Mouse (Mus musculus): Measurements from ENCODE around the gene Defa26. TPM values are rescaled to one million over a fixed set of nuclear protein-coding genes. Genes with fewer than 3 reads are reported as not detected.
"Not testable (repeated sequence)": the region's sequence is repeated elsewhere in the genome, so short reads cannot be mapped to it uniquely, and the experiment has no call there.

The Defa26 gene
- total RNA-seq (2021), result not detected
- long read RNA-seq, experiment 1, result 0 reads
- long read RNA-seq, experiment 2, result 0 reads

DNA sequence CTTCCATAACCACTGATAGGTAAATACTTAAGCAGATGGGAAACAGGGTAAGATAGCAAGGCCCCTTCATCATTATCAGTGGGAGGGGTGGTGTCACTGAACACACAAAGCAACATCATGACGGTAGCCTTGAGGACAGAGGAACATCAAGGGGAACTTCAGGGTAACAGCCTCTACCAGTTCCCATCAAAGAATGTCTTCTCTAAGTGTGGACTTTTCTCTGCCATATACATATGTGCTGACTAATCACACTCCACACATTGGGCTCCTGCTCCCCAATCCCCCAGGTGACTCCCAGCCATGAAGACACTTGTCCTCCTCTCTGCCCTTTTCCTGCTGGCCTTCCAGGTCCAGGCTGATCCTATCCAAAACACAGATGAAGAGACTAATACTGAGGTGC is at the start of gene Defa26:
Defa26 (plus strand) TSS at position 301 of the 400 bp plus-strand sequence.
- DNase-seq, result not testable (repeated sequence)

DNA sequence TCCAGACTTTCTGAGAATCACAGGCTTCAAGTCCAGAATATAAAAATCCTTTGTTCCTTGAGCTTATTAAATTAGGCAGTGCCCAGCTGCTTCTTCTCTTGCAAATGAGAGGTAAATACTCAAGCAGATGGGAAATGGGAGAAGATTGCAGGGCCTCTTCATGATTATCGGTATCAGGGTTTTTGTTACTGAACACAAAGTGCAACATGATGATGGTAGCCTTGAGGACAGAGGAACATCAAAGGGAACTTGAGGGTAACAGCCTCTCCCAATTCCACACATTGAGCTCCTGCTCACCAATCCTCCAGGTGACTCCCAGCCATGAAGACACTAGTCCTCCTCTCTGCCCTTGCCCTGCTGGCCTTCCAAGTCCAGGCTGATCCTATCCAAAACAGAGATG is 35.3 kb upstream of the Defa26 start, which contains the start of gene Defa28:
Defa28 (plus strand) TSS at position 301 of the 400 bp plus-strand sequence.
- DNase-seq, result not testable (repeated sequence)

- not testable (repeated sequence) for DNase-seq
Measured at GRCm38 (mm10) chr8:21594408-21594807, 23.6 kb upstream of the Defa26 start, which contains the start of gene Gm7861. TSS of gene Gm7861 (minus strand) at chr8:21594508.

DNA sequence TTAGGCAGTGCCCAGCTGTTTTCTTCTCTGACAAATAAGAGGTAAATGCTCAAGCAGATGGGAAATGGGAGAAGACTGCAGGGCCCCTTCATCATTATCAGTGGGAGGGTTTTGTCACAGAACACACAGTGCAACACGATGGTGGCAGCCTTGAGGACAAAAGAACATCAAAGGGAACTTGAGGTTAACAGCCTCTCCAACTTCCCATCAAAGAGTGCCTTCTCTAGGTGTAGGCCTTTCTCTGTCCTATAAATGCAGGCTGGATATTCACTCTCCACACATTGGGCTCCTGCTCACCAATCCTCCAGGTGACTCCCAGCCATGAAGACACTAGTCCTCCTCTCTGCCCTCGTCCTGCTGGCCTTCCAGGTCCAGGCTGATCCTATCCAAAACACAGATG is 37.5 kb downstream of the Defa26 start, which contains the start of gene Defa17:
Defa17 (plus strand) TSS at position 301 of the 400 bp plus-strand sequence.
- not testable (repeated sequence) for DNase-seq

GRCm38 (mm10) chr8:21665497-21665896 is 47.5 kb downstream of the Defa26 start, which contains the start of gene Defa34:
TSS of gene Defa34 (plus strand) at chr8:21665797.
- DNase-seq, result not testable (repeated sequence)

Other genes with a start within 250 kb of the Defa26 start
- gene Defa2, start 239.7 kb upstream of the Defa26 start, total RNA-seq (2021), result not detected
- gene Defa33, start 226.4 kb upstream of the Defa26 start, total RNA-seq (2021), result not detected
- gene Defa36, start 190.8 kb upstream of the Defa26 start, total RNA-seq (2021), result not detected
- gene Gm7849, start 161.6 kb upstream of the Defa26 start, total RNA-seq (2021), result not detected
- not detected for gene Defa20, start 108.9 kb upstream of the Defa26 start, total RNA-seq (2021)
- not detected for gene Defa32, start 89.2 kb upstream of the Defa26 start, total RNA-seq (2021)
- gene Defa37, start 52.8 kb upstream of the Defa26 start, total RNA-seq (2021), result not detected
- gene Defa28, start 35.2 kb upstream of the Defa26 start, total RNA-seq (2021), result not detected
- gene Gm7861, start 23.7 kb upstream of the Defa26 start, total RNA-seq (2021), result not detected
- gene Defa17, start 37.6 kb downstream of the Defa26 start, total RNA-seq (2021), result not detected
- gene Defa34, start 47.6 kb downstream of the Defa26 start, total RNA-seq (2021), result not detected
- gene AY761184, start 85.5 kb downstream of the Defa26 start, total RNA-seq (2021), result not detected
- not detected for gene Defa24, start 116.3 kb downstream of the Defa26 start, total RNA-seq (2021)
- not detected for gene Defb50, start 205.4 kb downstream of the Defa26 start, total RNA-seq (2021)
- not detected for gene Defb2, start 221.7 kb downstream of the Defa26 start, total RNA-seq (2021)
- not detected for gene Defb10, start 240.7 kb downstream of the Defa26 start, total RNA-seq (2021)